Mouse (Mus musculus): ENCODE results near the gene Pdzrn3.

GRCm38 (mm10) chr6:101244355-101244754 lies 133.3 kb downstream of the Pdzrn3 start:
- TF ChIP-seq CTCF (IDR thresholded peaks at IDR 0.05; ENCODE audit: low read depth) (no peak), EP300 (IDR thresholded peaks at IDR 0.05; ENCODE audit: low read depth) (no peak)

Measured in liver, embryonic 14.5 days (tissue).